12 mouse cellular contexts compared by ENCODE assay signal in the genomic region with DNA sequence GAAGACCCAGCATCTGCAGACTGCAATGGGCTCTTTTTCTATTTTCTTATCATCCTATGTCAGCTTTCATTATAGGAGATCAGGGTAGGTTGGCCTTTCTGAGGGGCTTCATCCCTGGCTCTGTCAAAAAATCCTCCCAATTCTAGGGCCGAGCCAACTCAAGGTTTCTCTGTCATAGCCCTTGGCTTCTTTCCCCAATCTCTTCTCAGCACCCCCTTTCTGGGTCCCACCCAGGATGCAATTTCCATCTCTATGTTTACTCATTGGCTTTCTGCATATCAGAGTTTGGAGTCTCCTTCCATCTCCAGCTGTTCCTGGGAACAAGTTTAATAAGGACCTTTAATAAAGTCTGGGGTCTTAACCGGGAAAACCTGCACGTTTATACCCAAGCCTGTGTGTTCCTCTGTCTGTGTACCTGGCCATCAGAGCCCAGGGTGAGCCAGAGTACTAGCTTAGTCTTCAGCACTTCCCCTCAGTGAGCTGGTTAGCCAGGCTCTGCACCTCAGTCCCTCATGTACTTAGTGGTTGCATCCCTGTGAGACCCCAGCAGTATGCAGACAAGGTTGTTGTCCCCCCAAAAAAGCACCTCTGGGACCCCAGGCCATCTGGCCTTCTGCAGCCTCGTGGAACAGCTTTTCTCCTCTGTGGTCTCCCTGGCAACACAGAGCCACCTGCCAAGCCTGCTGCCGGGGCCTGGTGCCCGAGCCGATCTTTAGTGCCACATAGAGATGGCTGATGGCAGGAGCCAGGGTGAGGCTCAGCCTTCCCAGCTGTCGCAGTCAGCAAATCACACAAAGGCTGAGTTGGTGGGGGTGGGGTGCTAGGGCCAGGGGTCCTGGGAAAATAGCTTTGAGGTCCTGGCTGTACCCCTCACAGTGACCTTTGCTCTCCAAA. TPM values are rescaled to one million over a fixed set of nuclear protein-coding genes. Genes with fewer than 3 reads are reported as not detected.
A peak's percentile ranks its signal among the peaks of the same experiment; 100 is the strongest.
DNase-seq lines count a peak whose midpoint lies in the region; ATAC-seq lines count a peak whose summit lies in the region.
"Had no signal": no experiment of that assay in that cellular context is flagged by ENCODE, and none has a peak within 500 bp of the region (broad histone marks: within the 10 kb centered on the region; RNA-seq: fewer than 3 reads in every experiment).

No protein-coding gene starts in this region.

- no peaks in the 10 kb centered on the region for H3K36me3 ChIP-seq in hindbrain, embryonic 13.5 days
- no peaks in the 10 kb centered on the region for H3K36me3 ChIP-seq in midbrain, embryonic 15.5 days (replicated peaks)
- no peaks in the 10 kb centered on the region for H3K36me3 ChIP-seq in heart, embryonic 11.5 days (ENCODE audit: control insufficient read depth, insufficient read depth, low read length)

- H3K9me3 ChIP-seq in hindbrain, embryonic 13.5 days: no peaks in the 10 kb centered on the region
- H3K9me3 ChIP-seq in midbrain, embryonic 15.5 days: no peaks in the 10 kb centered on the region
- H3K9me3 ChIP-seq in heart, embryonic 11.5 days (replicated peaks; ENCODE audit: control insufficient read depth, low read length): no peaks in the 10 kb centered on the region

- no peak overlapping the region for H3K4me2 ChIP-seq in hindbrain, embryonic 13.5 days
- no peak overlapping the region for H3K4me2 ChIP-seq in midbrain, embryonic 15.5 days
- no peak overlapping the region for H3K4me2 ChIP-seq in heart, embryonic 11.5 days

- peak; percentile 27 for DNase-seq in adrenal gland, postnatal 14 days
- DNase-seq in adrenal gland, adult 2 months: no peak
- DNase-seq in cerebellum, adult 9-10 months: peak; percentile 73
- no peak for DNase-seq in kidney, adult 8-10 months
- DNase-seq in urinary bladder, postnatal 4 days (ENCODE audit: low spot score in 2 of 2): no peak
- DNase-seq: lung, postnatal 14 days had no signal

- no peaks in the 10 kb centered on the region for H3K27me3 ChIP-seq in hindbrain, embryonic 13.5 days
- no peaks in the 10 kb centered on the region for H3K27me3 ChIP-seq in midbrain, embryonic 15.5 days (replicated peaks)
- H3K27me3 ChIP-seq in heart, embryonic 11.5 days (ENCODE audit: control insufficient read depth, insufficient read depth, low read length): peaks cover 5% of the 10 kb centered on the region
- H3K27me3 ChIP-seq: Patski had no signal

- peak; percentile 82 for ATAC-seq in hindbrain, embryonic 13.5 days (ENCODE audit: low FRiP score)
- ATAC-seq in midbrain, embryonic 15.5 days (replicated peaks): peak; percentile 82
- ATAC-seq in heart, embryonic 11.5 days (replicated peaks; ENCODE audit: insufficient number of reproducible peaks, low FRiP score, low TSS enrichment): no peak
- ATAC-seq: Patski had no signal

- no peak overlapping the region for H3K4me3 ChIP-seq in hindbrain, embryonic 13.5 days
- no peak overlapping the region for H3K4me3 ChIP-seq in midbrain, embryonic 15.5 days
- H3K4me3 ChIP-seq in heart, embryonic 11.5 days (ENCODE audit: low read depth, low read length): no peak overlapping the region

- H3K9ac ChIP-seq in hindbrain, embryonic 13.5 days: no peak overlapping the region
- H3K9ac ChIP-seq in midbrain, embryonic 15.5 days: no peak overlapping the region
- no peak overlapping the region for H3K9ac ChIP-seq in heart, embryonic 11.5 days (ENCODE audit: low read depth, low read length)

- peaks cover 35% of the 10 kb centered on the region for H3K4me1 ChIP-seq in hindbrain, embryonic 13.5 days (replicated peaks)
- peaks cover 25% of the 10 kb centered on the region for H3K4me1 ChIP-seq in midbrain, embryonic 15.5 days
- H3K4me1 ChIP-seq in heart, embryonic 11.5 days (ENCODE audit: control insufficient read depth, insufficient read depth, low read length): no peaks in the 10 kb centered on the region; the same call in 1 of the 2 replicates

- WGBS in hindbrain, embryonic 13.5 days: 36% methylated on average over 8 of the region's 8 CpGs
- 31% methylated on average over 8 of the region's 8 CpGs for WGBS in midbrain, embryonic 15.5 days
- 62% methylated on average over 8 of the region's 8 CpGs for WGBS in heart, embryonic 11.5 days (ENCODE audit: insufficient replicate concordance)

- H3K27ac ChIP-seq in hindbrain, embryonic 13.5 days: peak overlapping the region; percentile 80
- H3K27ac ChIP-seq in midbrain, embryonic 15.5 days: peak overlapping the region; percentile 68
- H3K27ac ChIP-seq in heart, embryonic 11.5 days (ENCODE audit: low read depth, low read length): no peak overlapping the region

RNA-seq across cellular contexts. Expression of a gene that starts 16.3 kb away (rescaled TPM):
- 29.5 and 37.0 TPM in 2 replicates for total RNA-seq in adrenal gland, postnatal 14 days (2021)
- total RNA-seq in adrenal gland, adult 2 months (2021): 10 to 100 TPM; 24.4 to 40.6 TPM
- polyA plus RNA-seq in adrenal gland, adult 2 months (2012; rRNA removed): 25.6 and 25.9 TPM in 2 replicates
- 45.4 and 51.0 TPM in 2 replicates for polyA plus RNA-seq in hindbrain, embryonic 13.5 days (2015; fragmentation: Nextera tagmentation; extraction: Ambion mirVana)
- 50.3 and 52.6 TPM in 2 replicates for polyA plus RNA-seq in midbrain, embryonic 15.5 days (2015; fragmentation: Nextera tagmentation; extraction: Ambion mirVana)
- polyA plus RNA-seq in heart, embryonic 11.5 days (2014; fragmentation: Nextera tagmentation; extraction: Ambion mirVana): 2.6 and 3.1 TPM in 2 replicates

RNA-seq across cellular contexts. Expression of a gene that starts 59.4 kb away (rescaled TPM):
- total RNA-seq in adrenal gland, postnatal 14 days (2021): not detected in 2 replicates
- not detected for total RNA-seq in adrenal gland, adult 2 months (2021)
- polyA plus RNA-seq in adrenal gland, adult 2 months (2012; rRNA removed): not detected in 2 replicates
- polyA plus RNA-seq in hindbrain, embryonic 13.5 days (2015; fragmentation: Nextera tagmentation; extraction: Ambion mirVana): not detected in 2 replicates
- polyA plus RNA-seq in midbrain, embryonic 15.5 days (2015; fragmentation: Nextera tagmentation; extraction: Ambion mirVana): not detected in 2 replicates
- not detected in 2 replicates for polyA plus RNA-seq in heart, embryonic 11.5 days (2014; fragmentation: Nextera tagmentation; extraction: Ambion mirVana)
- total RNA-seq: left cerebral cortex, adult 8-10 months had no signal
- polyA plus RNA-seq: spleen, adult 2 months had no signal

Comparison
In these comparisons a context has a peak if more than half of its experiments do, and no peak if none do; other contexts are left out.
1. DNase-seq: peak in adrenal gland, postnatal 14 days (single experiment) and cerebellum, adult 9-10 months (single experiment); none in adrenal gland, adult 2 months (single experiment), kidney, adult 8-10 months (0 of 2) and urinary bladder, postnatal 4 days (0 of 2).